Mouse (Mus musculus) G1E (cell line): ENCODE measurements around the gene Atp1a2. TPM values are rescaled to one million over a fixed set of nuclear protein-coding genes. Genes with fewer than 3 reads are reported as not detected.

Experiments used
- ATAC-seq: 2 replicates; pipeline ENCODE4 v1.8.0; 2016; ENCODE audit warnings: mild to moderate bottlenecking; ENCODE audit not compliant: insufficient number of reproducible peaks, poor library complexity, low FRiP score, severe bottlenecking; ENCODE audit errors: extremely low read depth
- DNase-seq: peaks from one replicate; pipeline ENCODE4 v3.0.0; 2012; ENCODE audit warnings: low spot score
- H3K27me3 ChIP-seq: 2 replicates; pipeline ENCODE4 v1.6.1; 2012; ENCODE audit warnings: mild to moderate bottlenecking, low read length, inconsistent platforms; ENCODE audit not compliant: insufficient read depth
- H3K36me3 ChIP-seq: replicated peaks from 2 replicates; pipeline ENCODE3; 2012; ENCODE audit warnings: mild to moderate bottlenecking, inconsistent platforms
- H3K4me1 ChIP-seq: 2 replicates; pipeline ENCODE4 v1.6.1; 2012; ENCODE audit warnings: low read depth, low read length, inconsistent platforms, mixed read lengths; ENCODE audit not compliant: insufficient read depth
- H3K4me3 ChIP-seq: 2 replicates; pipeline ENCODE4 v1.5.1; 2012; ENCODE audit warnings: low read depth, mild to moderate bottlenecking, inconsistent platforms, low read length, moderate library complexity, mixed read lengths
- H3K9me3 ChIP-seq: replicated peaks from 2 replicates; pipeline ENCODE4 v1.6.1; 2012; ENCODE audit warnings: inconsistent platforms
- CTCF ChIP-seq: IDR thresholded peaks from 2 replicates; pipeline ENCODE4 v1.5.1; 2012; ENCODE audit warnings: low read depth, low read length, inconsistent platforms, mixed read lengths
- GATA1 ChIP-seq: IDR thresholded peaks from 2 replicates; pipeline ENCODE4 v1.6.1; 2012; ENCODE audit warnings: borderline replicate concordance, low read length, inconsistent platforms, mixed read lengths
- GATA2 ChIP-seq: IDR thresholded peaks from 2 replicates; pipeline ENCODE4 v1.6.1; 2012; ENCODE audit warnings: low read depth, low read length, inconsistent platforms, borderline replicate concordance
- POLR2AphosphoS5 ChIP-seq: IDR thresholded peaks from 2 replicates; pipeline ENCODE4 v1.6.1; 2012; ENCODE audit warnings: low read depth, low read length, inconsistent platforms; ENCODE audit not compliant: insufficient replicate concordance
- TAL1 ChIP-seq: conservative IDR thresholded peaks from 2 replicates; pipeline ENCODE4 v1.6.1; 2012; ENCODE audit warnings: low read depth, low read length, inconsistent platforms, mixed read lengths
- polyA plus RNA-seq: library from polyadenylated mRNA; stranded (reverse); fragments of >175 nt; gene quantifications from 2 replicates; pipeline ENCODE4 v1.2.3, GENCODE M21; 2012
- total RNA-seq, 2 experiments: library from RNA; stranded (forward) in 1 of 2; stranded (reverse) in 1 of 2; fragments of 200-1000 nt in 1 of 2; fragments of >200 nt in 1 of 2; fragmentation: Nextera tagmentation in 1 of 2; gene quantifications; 2 replicates each; pipeline ENCODE4 v1.2.3; 2014 to 2017

Gene Atp1a2
- total and polyA plus RNA-seq, 3 experiments, result 0.05 TPM; not detected in 2

GRCm38 (mm10) chr1:172302311-172302710 is 4.4 kb upstream of the Atp1a2 start:
- no peak for DNase-seq

GRCm38 (mm10) chr1:172301180-172301579 is 3.3 kb upstream of the Atp1a2 start:
- Histone ChIP-seq H3K4me3 (no peak overlapping the region), H3K9me3 (no peaks in the 10 kb centered on the region), H3K36me3 (no peaks in the 10 kb centered on the region), H3K4me1 (peaks cover 26% of the 10 kb centered on the region), H3K27me3 (peaks cover 43% of the 10 kb centered on the region)
- DNase-seq, result no peak
- TF ChIP-seq GATA2, result no peak
- no peak for TF ChIP-seq CTCF
- TF ChIP-seq GATA1, result no peak
- no peak for TF ChIP-seq POLR2AphosphoS5
- no peak for TF ChIP-seq TAL1
- no peak for ATAC-seq

More at GRCm38 (mm10) chr1:172302311-172302710, 4.4 kb upstream of the Atp1a2 start:
- Histone ChIP-seq H3K36me3 (no peaks in the 10 kb centered on the region), H3K27me3 (peaks cover 34% of the 10 kb centered on the region), H3K4me1 (peaks cover 28% of the 10 kb centered on the region), H3K4me3 (no peak overlapping the region), H3K9me3 (no peaks in the 10 kb centered on the region)
- ATAC-seq, result no peak
- TF ChIP-seq CTCF, result no peak
- no peak for TF ChIP-seq TAL1
- no peak for TF ChIP-seq POLR2AphosphoS5
- no peak for TF ChIP-seq GATA1
- no peak for TF ChIP-seq GATA2

GRCm38 (mm10) chr1:172300247-172300646 is 2.4 kb upstream of the Atp1a2 start:
- no peak for TF ChIP-seq TAL1
- TF ChIP-seq GATA1, result no peak
- no peaks in the 10 kb centered on the region for H3K36me3 ChIP-seq
- peaks cover 48% of the 10 kb centered on the region for H3K27me3 ChIP-seq
- DNase-seq, result no peak
- H3K9me3 ChIP-seq, result no peaks in the 10 kb centered on the region
- H3K4me1 ChIP-seq, result peaks cover 18% of the 10 kb centered on the region
- ATAC-seq, result no peak
- H3K4me3 ChIP-seq, result no peak overlapping the region

GRCm38 (mm10) chr1:172299528-172299927 is 1.7 kb upstream of the Atp1a2 start:
- Histone ChIP-seq H3K4me3 (no peak overlapping the region), H3K9me3 (no peaks in the 10 kb centered on the region), H3K4me1 (peaks cover 14% of the 10 kb centered on the region), H3K36me3 (no peaks in the 10 kb centered on the region), H3K27me3 (peaks cover 49% of the 10 kb centered on the region)
- DNase-seq (no peak), ATAC-seq (no peak)
- no peak for TF ChIP-seq POLR2AphosphoS5
- TF ChIP-seq TAL1, result no peak
- TF ChIP-seq GATA1, result no peak
- TF ChIP-seq GATA2, result no peak
- no peak for TF ChIP-seq CTCF

- no peaks in the 10 kb centered on the region for H3K36me3 ChIP-seq
- peaks cover 4% of the 10 kb centered on the region for H3K4me1 ChIP-seq
- DNase-seq (no peak), ATAC-seq (no peak)
- TF ChIP-seq CTCF, result no peak
- TF ChIP-seq GATA2, result no peak
- TF ChIP-seq GATA1, result no peak
- TF ChIP-seq POLR2AphosphoS5, result no peak
- TF ChIP-seq TAL1, result no peak
- H3K4me3 ChIP-seq, result no peak overlapping the region
- no peaks in the 10 kb centered on the region for H3K9me3 ChIP-seq
- H3K27me3 ChIP-seq, result peaks cover 38% of the 10 kb centered on the region
Observed at GRCm38 (mm10) chr1:172296816-172297510, 901 bp downstream of the Atp1a2 start.

- DNase-seq (no peak), ATAC-seq (no peak)
- H3K4me1 ChIP-seq, result peaks cover 4% of the 10 kb centered on the region
- TF ChIP-seq POLR2AphosphoS5, result no peak
- H3K27me3 ChIP-seq, result peaks cover 38% of the 10 kb centered on the region
- no peaks in the 10 kb centered on the region for H3K9me3 ChIP-seq
- H3K4me3 ChIP-seq, result no peak overlapping the region
- no peaks in the 10 kb centered on the region for H3K36me3 ChIP-seq
Observed at GRCm38 (mm10) chr1:172295751-172296197, 2.1 kb downstream of the Atp1a2 start.
